In the genomic region with DNA sequence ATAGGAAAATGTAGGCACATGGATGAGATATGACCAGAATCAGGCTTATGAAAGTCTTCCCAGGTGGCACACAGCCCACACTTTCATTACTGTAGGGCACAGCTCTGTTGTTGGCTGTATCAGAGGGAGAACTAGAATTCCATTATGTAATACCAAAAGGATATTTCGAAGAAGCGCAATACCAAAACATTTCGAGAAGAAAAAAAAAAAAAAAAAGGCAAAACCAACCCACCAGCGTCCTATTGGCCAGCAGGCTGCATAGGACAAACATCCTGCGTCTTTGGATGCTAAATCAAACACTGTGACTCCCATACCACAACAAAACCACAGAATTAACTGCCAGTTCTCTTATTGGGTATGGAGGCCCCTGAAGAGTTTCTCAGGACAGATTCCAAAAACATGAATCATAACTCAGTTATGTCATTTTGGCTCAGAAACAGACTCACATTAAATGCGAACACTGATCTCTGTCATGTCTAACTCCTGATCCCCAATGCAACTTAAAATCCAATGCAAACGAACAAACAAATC, we compare ENCODE assay signal across 7 mouse cellular contexts. TPM values are rescaled to one million over a fixed set of nuclear protein-coding genes. Genes with fewer than 3 reads are reported as not detected.
A peak's percentile ranks its signal among the peaks of the same experiment; 100 is the strongest.
DNase-seq lines count a peak whose midpoint lies in the region; ATAC-seq and TF ChIP-seq lines count a peak whose summit lies in the region.

No protein-coding gene starts in this region.

- peaks cover 20% of the 10 kb centered on the region for H3K4me1 ChIP-seq in embryonic facial prominence, embryonic 15.5 days
- peaks cover 14% of the 10 kb centered on the region; the same call in 1 of the 2 replicates for H3K4me1 ChIP-seq in intestine, embryonic 14.5 days (replicated peaks; ENCODE audit: control insufficient read depth, insufficient read depth, low read length)
- H3K4me1 ChIP-seq in stomach, embryonic 16.5 days (ENCODE audit: control insufficient read depth, insufficient read depth, low read length) = 0 out of 2 replicates have a peak, but pooled peaks cover 3% of the 10 kb centered on the region
- no peaks in the 10 kb centered on the region for H3K4me1 ChIP-seq in forebrain, postnatal 0 days (ENCODE audit: insufficient read depth)

- DNase-seq in lung, adult 18-20 months = peak; percentile 19 to 41
- DNase-seq in lung, postnatal 4 days = no peak
- no peak for DNase-seq in intestine, embryonic 14.5 days (ENCODE audit: low spot score)
- DNase-seq in thymus, postnatal 25 days = no peak
- no peak for DNase-seq in forebrain, postnatal 0 days

- no peaks in the 10 kb centered on the region for H3K9me3 ChIP-seq in embryonic facial prominence, embryonic 15.5 days (replicated peaks)
- H3K9me3 ChIP-seq in intestine, embryonic 14.5 days (ENCODE audit: control insufficient read depth, low read length) = no peaks in the 10 kb centered on the region
- H3K9me3 ChIP-seq in stomach, embryonic 16.5 days (replicated peaks; ENCODE audit: control insufficient read depth, low read length) = no peaks in the 10 kb centered on the region
- H3K9me3 ChIP-seq in forebrain, postnatal 0 days (ENCODE audit: low read length) = no peaks in the 10 kb centered on the region

- no peaks in the 10 kb centered on the region for H3K36me3 ChIP-seq in embryonic facial prominence, embryonic 15.5 days
- no peaks in the 10 kb centered on the region for H3K36me3 ChIP-seq in intestine, embryonic 14.5 days (ENCODE audit: control insufficient read depth, insufficient read depth, low read length)
- H3K36me3 ChIP-seq in stomach, embryonic 16.5 days (ENCODE audit: control insufficient read depth, insufficient read depth, low read length) = no peaks in the 10 kb centered on the region
- no peaks in the 10 kb centered on the region for H3K36me3 ChIP-seq in forebrain, postnatal 0 days (ENCODE audit: insufficient read depth)

- WGBS in embryonic facial prominence, embryonic 15.5 days = 21% methylated on average over 7 of the region's 7 CpGs
- 51% methylated on average over 7 of the region's 7 CpGs for WGBS in intestine, embryonic 14.5 days
- 49% methylated on average over 7 of the region's 7 CpGs for WGBS in stomach, embryonic 16.5 days
- 73% methylated on average over 7 of the region's 7 CpGs for WGBS in forebrain, postnatal 0 days

- peak overlapping the region; percentile 94 for H3K27ac ChIP-seq in embryonic facial prominence, embryonic 15.5 days (replicated peaks)
- H3K27ac ChIP-seq in intestine, embryonic 14.5 days (ENCODE audit: low read depth) = peak overlapping the region; percentile 85
- H3K27ac ChIP-seq in stomach, embryonic 16.5 days (ENCODE audit: low read length) = peak overlapping the region; percentile 86
- no peak overlapping the region for H3K27ac ChIP-seq in forebrain, postnatal 0 days (ENCODE audit: low read depth, low read length)

- H3K27me3 ChIP-seq in embryonic facial prominence, embryonic 15.5 days = no peaks in the 10 kb centered on the region
- no peaks in the 10 kb centered on the region for H3K27me3 ChIP-seq in intestine, embryonic 14.5 days (replicated peaks; ENCODE audit: control insufficient read depth, insufficient read depth, low read length)
- H3K27me3 ChIP-seq in stomach, embryonic 16.5 days (ENCODE audit: control insufficient read depth, insufficient read depth, low read length) = no peaks in the 10 kb centered on the region
- no peaks in the 10 kb centered on the region; the same call in 1 of the 2 replicates for H3K27me3 ChIP-seq in forebrain, postnatal 0 days (ENCODE audit: insufficient read depth, low read length)

- H3K9ac ChIP-seq in embryonic facial prominence, embryonic 15.5 days = 0 out of 2 replicates have a peak overlapping the region, but pooled peaks have one; percentile 6
- H3K9ac ChIP-seq in intestine, embryonic 14.5 days (ENCODE audit: low read length) = peak overlapping the region; percentile 23
- H3K9ac ChIP-seq in stomach, embryonic 16.5 days (ENCODE audit: low read length) = peak overlapping the region; percentile 54
- H3K9ac ChIP-seq in forebrain, postnatal 0 days = no peak overlapping the region

- ATAC-seq in embryonic facial prominence, embryonic 15.5 days (ENCODE audit: insufficient number of reproducible peaks, low FRiP score, low TSS enrichment, low read depth) = peak; percentile 79
- ATAC-seq in intestine, embryonic 14.5 days (replicated peaks; ENCODE audit: low FRiP score, low TSS enrichment, low read depth) = no peak
- peak; percentile 21; the same call in 1 of the 2 replicates for ATAC-seq in stomach, embryonic 16.5 days (ENCODE audit: insufficient read depth, low FRiP score)
- no peak for ATAC-seq in forebrain, postnatal 0 days

- peak overlapping the region; percentile 46 for H3K4me2 ChIP-seq in embryonic facial prominence, embryonic 15.5 days (replicated peaks)
- H3K4me2 ChIP-seq in intestine, embryonic 14.5 days (ENCODE audit: low read length) = peak overlapping the region; percentile 52
- peak overlapping the region; percentile 44 for H3K4me2 ChIP-seq in stomach, embryonic 16.5 days (ENCODE audit: low read depth, low read length)
- H3K4me2 ChIP-seq in forebrain, postnatal 0 days (ENCODE audit: low read depth) = no peak overlapping the region

- H3K4me3 ChIP-seq in embryonic facial prominence, embryonic 15.5 days (replicated peaks) = peak overlapping the region; percentile 41
- peak overlapping the region; percentile 29 for H3K4me3 ChIP-seq in intestine, embryonic 14.5 days (ENCODE audit: low read depth, low read length)
- peak overlapping the region; percentile 27 for H3K4me3 ChIP-seq in stomach, embryonic 16.5 days (replicated peaks; ENCODE audit: low read length)
- no peak overlapping the region for H3K4me3 ChIP-seq in forebrain, postnatal 0 days (ENCODE audit: low read depth, low read length)

- TF ChIP-seq CTCF in forebrain, postnatal 0 days (IDR thresholded peaks at IDR 0.05; ENCODE audit: low read depth) = no peak

RNA-seq across cellular contexts. Expression of gene Glt8d2, which starts 0.7 kb away (rescaled TPM):
- 21.5 and 21.6 TPM in 2 replicates for polyA plus RNA-seq in embryonic facial prominence, embryonic 15.5 days (2015; fragmentation: Nextera tagmentation; extraction: Ambion mirVana)
- polyA plus RNA-seq in intestine, embryonic 14.5 days (2014; fragmentation: Nextera tagmentation; extraction: Ambion mirVana) = 5.3 and 7.5 TPM in 2 replicates
- 9.1 and 9.7 TPM in 2 replicates for polyA plus RNA-seq in stomach, embryonic 16.5 days (2015; fragmentation: Nextera tagmentation; extraction: Ambion mirVana)
- total RNA-seq in forebrain, postnatal 0 days (2014; rRNA removed) = 1.9 and 3.0 TPM in 2 replicates
- polyA plus RNA-seq in forebrain, postnatal 0 days (2015; fragmentation: Nextera tagmentation; extraction: Ambion mirVana) = 1.9 and 2.4 TPM in 2 replicates

RNA-seq across cellular contexts. Expression of gene Hcfc2, which starts 6.2 kb away (rescaled TPM):
- 45.8 and 46.6 TPM in 2 replicates for polyA plus RNA-seq in embryonic facial prominence, embryonic 15.5 days (2015; fragmentation: Nextera tagmentation; extraction: Ambion mirVana)
- 26.3 and 31.5 TPM in 2 replicates for polyA plus RNA-seq in intestine, embryonic 14.5 days (2014; fragmentation: Nextera tagmentation; extraction: Ambion mirVana)
- 36.0 and 45.1 TPM in 2 replicates for polyA plus RNA-seq in stomach, embryonic 16.5 days (2015; fragmentation: Nextera tagmentation; extraction: Ambion mirVana)
- 31.2 and 31.5 TPM in 2 replicates for total RNA-seq in forebrain, postnatal 0 days (2014; rRNA removed)
- 21.5 and 31.1 TPM in 2 replicates for polyA plus RNA-seq in forebrain, postnatal 0 days (2015; fragmentation: Nextera tagmentation; extraction: Ambion mirVana)

Comparison
In these comparisons a context has a peak if more than half of its experiments do, and no peak if none do; other contexts are left out.
1. DNase-seq: peak in lung, adult 18-20 months (2 of 2); none in lung, postnatal 4 days (0 of 2), intestine, embryonic 14.5 days (single experiment), thymus, postnatal 25 days (single experiment) and forebrain, postnatal 0 days (single experiment).
2. ATAC-seq: peak in embryonic facial prominence, embryonic 15.5 days (single experiment) and stomach, embryonic 16.5 days (single experiment); none in intestine, embryonic 14.5 days (single experiment) and forebrain, postnatal 0 days (single experiment).